Mouse (Mus musculus): ENCODE results near the gene Nos1ap.

GRCm38 (mm10) chr1:170535221-170535620 is 54.4 kb downstream of the Nos1ap start:
- TF ChIP-seq CTCF (IDR thresholded peaks at IDR 0.05; ENCODE audit: low read depth) (no peak), EP300 (optimal IDR thresholded peaks at IDR 0.05) (no peak)
